Mouse (Mus musculus) ES-Bruce4 (cell line): Measurements from ENCODE around the gene Zkscan6. TPM values are rescaled to one million over a fixed set of nuclear protein-coding genes. Genes with fewer than 3 reads are reported as not detected.

ENCODE experiments used
- H3K27ac ChIP-seq: 2 replicates; pipeline ENCODE4 v1.5.1; 2012; ENCODE audit warnings: low read length, inconsistent platforms; ENCODE audit not compliant: insufficient read depth
- H3K27me3 ChIP-seq: 2 replicates; pipeline ENCODE4 v1.6.1; 2012; ENCODE audit warnings: mild to moderate bottlenecking, low read length, inconsistent platforms; ENCODE audit not compliant: control insufficient read depth, poor library complexity, insufficient read depth, severe bottlenecking
- H3K36me3 ChIP-seq: 2 replicates; pipeline ENCODE4 v1.6.1; 2012; ENCODE audit warnings: inconsistent platforms, mild to moderate bottlenecking, low read length, moderate library complexity; ENCODE audit not compliant: control insufficient read depth, poor library complexity, insufficient read depth, severe bottlenecking
- H3K4me1 ChIP-seq: one replicate; pipeline ENCODE4 v1.8.1; 2011; ENCODE audit warnings: low read length; ENCODE audit not compliant: control insufficient read depth, insufficient read depth
- H3K4me3 ChIP-seq: 2 replicates; pipeline ENCODE4 v1.5.1; 2011; ENCODE audit warnings: low read depth, mild to moderate bottlenecking, low read length
- H3K9ac ChIP-seq: 2 replicates; pipeline ENCODE4 v1.6.1; 2012; ENCODE audit warnings: low read depth, mild to moderate bottlenecking, inconsistent platforms; ENCODE audit not compliant: poor library complexity, severe bottlenecking
- H3K9me3 ChIP-seq: replicated peaks from 2 replicates; pipeline ENCODE4 v1.6.1; 2012; ENCODE audit warnings: mild to moderate bottlenecking, low read length, inconsistent platforms; ENCODE audit not compliant: control insufficient read depth, poor library complexity, insufficient read depth, severe bottlenecking
- CTCF ChIP-seq: IDR thresholded peaks from one replicate; pipeline ENCODE4 v1.8.1; 2011; ENCODE audit warnings: low read depth, low read length
- EP300 ChIP-seq: IDR thresholded peaks from 2 replicates; pipeline ENCODE4 v1.6.1; 2011; ENCODE audit warnings: low read depth, low read length; ENCODE audit not compliant: insufficient read depth
- POLR2A ChIP-seq: IDR thresholded peaks from one replicate; pipeline ENCODE4 v1.8.1; 2011; ENCODE audit warnings: low read length; ENCODE audit not compliant: insufficient read depth
- polyA plus RNA-seq: library from polyadenylated mRNA; stranded (reverse); fragments of >200 nt; gene quantifications from 2 replicates; pipeline ENCODE4 v1.2.4, GENCODE M21; 2011; ENCODE audit warnings: low read depth; ENCODE audit not compliant: missing spikeins, insufficient read depth, insufficient read length

Zkscan6 gene
- polyA plus RNA-seq, 1 experiment: 6.7 TPM

GRCm38 (mm10) chr11:65801899-65802298, 5.1 kb upstream of the Zkscan6 start:
- Histone ChIP-seq H3K4me1 (no peaks in the 10 kb centered on the region), H3K36me3 (no peaks in the 10 kb centered on the region), H3K9ac (no peak overlapping the region), H3K27me3 (no peaks in the 10 kb centered on the region), H3K27ac (no peak overlapping the region), H3K4me3 (no peak overlapping the region), H3K9me3 (no peaks in the 10 kb centered on the region)
- TF ChIP-seq EP300 (no peak), CTCF (no peak), POLR2A (no peak)

- H3K27ac ChIP-seq: no peak overlapping the region
- H3K9me3 ChIP-seq: no peaks in the 10 kb centered on the region
- no peaks in the 10 kb centered on the region for H3K4me1 ChIP-seq
- peak overlapping the region; percentile 25 for H3K9ac ChIP-seq
- no peaks in the 10 kb centered on the region for H3K36me3 ChIP-seq
- TF ChIP-seq EP300: no peak
- TF ChIP-seq CTCF: no peak
- TF ChIP-seq POLR2A: no peak
- H3K27me3 ChIP-seq: no peaks in the 10 kb centered on the region
- H3K4me3 ChIP-seq: peak overlapping the region; percentile 92
Observed at GRCm38 (mm10) chr11:65806321-65806904, 562 bp upstream of the Zkscan6 start.

GRCm38 (mm10) chr11:65807601-65808000, 626 bp downstream of the Zkscan6 start:
- H3K9ac ChIP-seq: peak overlapping the region; percentile 73
- H3K27me3 ChIP-seq: no peaks in the 10 kb centered on the region
- H3K27ac ChIP-seq: no peak overlapping the region; the same call in 1 of the 2 replicates
- H3K9me3 ChIP-seq: no peaks in the 10 kb centered on the region
- peak overlapping the region; percentile 96 for H3K4me3 ChIP-seq
- H3K36me3 ChIP-seq: no peaks in the 10 kb centered on the region
- no peaks in the 10 kb centered on the region for H3K4me1 ChIP-seq
- TF ChIP-seq POLR2A (no peak), CTCF (no peak), EP300 (no peak)

GRCm38 (mm10) chr11:65812088-65812487, 5.1 kb downstream of the Zkscan6 start:
- no peaks in the 10 kb centered on the region for H3K9me3 ChIP-seq
- H3K4me1 ChIP-seq: no peaks in the 10 kb centered on the region
- H3K27me3 ChIP-seq: no peaks in the 10 kb centered on the region
- H3K27ac ChIP-seq: no peak overlapping the region
- peaks cover 8% of the 10 kb centered on the region for H3K36me3 ChIP-seq
- no peak overlapping the region for H3K9ac ChIP-seq
- no peak for TF ChIP-seq CTCF
- no peak for TF ChIP-seq EP300
- no peak for TF ChIP-seq POLR2A
- H3K4me3 ChIP-seq: no peak overlapping the region

- Histone ChIP-seq H3K36me3 (peaks cover 8% of the 10 kb centered on the region), H3K4me1 (no peaks in the 10 kb centered on the region), H3K27ac (no peak overlapping the region), H3K27me3 (no peaks in the 10 kb centered on the region), H3K4me3 (no peak overlapping the region), H3K9ac (no peak overlapping the region), H3K9me3 (no peaks in the 10 kb centered on the region)
- TF ChIP-seq EP300: no peak
- TF ChIP-seq CTCF: no peak
- no peak for TF ChIP-seq POLR2A
Observed at GRCm38 (mm10) chr11:65814381-65814780, 7.4 kb downstream of the Zkscan6 start.

- H3K4me3 ChIP-seq: no peak overlapping the region
- H3K9me3 ChIP-seq: no peaks in the 10 kb centered on the region
- no peaks in the 10 kb centered on the region for H3K4me1 ChIP-seq
- H3K9ac ChIP-seq: no peak overlapping the region
- H3K27me3 ChIP-seq: no peaks in the 10 kb centered on the region
- peaks cover 8% of the 10 kb centered on the region for H3K36me3 ChIP-seq
- TF ChIP-seq EP300: no peak
- no peak for TF ChIP-seq CTCF
- TF ChIP-seq POLR2A: no peak
- H3K27ac ChIP-seq: no peak overlapping the region
Observed at GRCm38 (mm10) chr11:65816237-65816636, 9.3 kb downstream of the Zkscan6 start.
